Mouse (Mus musculus) midbrain, postnatal 0 days (tissue): ENCODE results near the gene Hspa12a. TPM values are rescaled to one million over a fixed set of nuclear protein-coding genes. Genes with fewer than 3 reads are reported as not detected.

ENCODE experiments used
- ATAC-seq: fragments of 200-750 bp; cut with Nextera tagmentation; 2 replicates; pipeline ENCODE4 v1.8.0; 2017; ENCODE audit warnings: moderate number of reproducible peaks, mild to moderate bottlenecking, moderate TSS enrichment, moderate library complexity; ENCODE audit not compliant: low FRiP score
- DNase-seq: peaks from one replicate; pipeline ENCODE4 v3.0.0-alpha.2; 2015; ENCODE audit warnings: low spot score
- H3K27ac ChIP-seq: fragments of 300-500 bp; sonication (generic); 2 replicates; pipeline ENCODE4 v1.5.1; 2014; ENCODE audit warnings: low read depth, mild to moderate bottlenecking, low read length, mixed read lengths
- H3K27me3 ChIP-seq: fragments of 300-500 bp; sonication (generic); 2 replicates; pipeline ENCODE4 v1.6.1; 2014; ENCODE audit warnings: low read length, control low read depth, mixed read lengths; ENCODE audit not compliant: insufficient read depth
- H3K36me3 ChIP-seq: fragments of 300-500 bp; sonication (generic); 2 replicates; pipeline ENCODE4 v1.6.1; 2014; ENCODE audit warnings: low read length, control low read depth, mixed read lengths; ENCODE audit not compliant: insufficient read depth
- H3K4me1 ChIP-seq: fragments of 300-500 bp; sonication (generic); 2 replicates; pipeline ENCODE4 v1.6.1; 2014; ENCODE audit warnings: mild to moderate bottlenecking, control low read depth, antibody characterized with exemption, low read length, mixed read lengths; ENCODE audit not compliant: insufficient read depth
- H3K4me2 ChIP-seq: fragments of 300-500 bp; sonication (generic); 2 replicates; pipeline ENCODE4 v1.6.1; 2014; ENCODE audit warnings: low read depth, mild to moderate bottlenecking, low read length, mixed read lengths; ENCODE audit not compliant: poor library complexity, severe bottlenecking
- H3K4me3 ChIP-seq: fragments of 300-500 bp; sonication (generic); 2 replicates; pipeline ENCODE4 v1.5.1; 2014; ENCODE audit warnings: low read depth, mild to moderate bottlenecking, low read length, moderate library complexity
- H3K9ac ChIP-seq: fragments of 300-500 bp; sonication (generic); replicated peaks from 2 replicates; pipeline ENCODE4 v1.6.1; 2014; ENCODE audit warnings: mild to moderate bottlenecking, low read length, moderate library complexity, mixed read lengths; ENCODE audit not compliant: poor library complexity, severe bottlenecking
- H3K9me3 ChIP-seq: fragments of 300-500 bp; sonication (generic); 2 replicates; pipeline ENCODE4 v1.6.1; 2016; ENCODE audit warnings: low read length, control low read depth
- CTCF ChIP-seq: IDR thresholded peaks from 2 replicates; pipeline ENCODE4 v1.5.1; 2016; ENCODE audit warnings: antibody characterized with exemption, mild to moderate bottlenecking
- whole genome bisulfite sequencing: fragments of 180-500 bp; shearing (Covaris S2); extraction: QIAGEN DNeasy Blood & Tissue Kit; methylation state at CpG from one replicate; pipeline ENCODE4 v1.1.7; 2014; 5-methylcytosine and 5-hydroxymethylcytosine counted together
- polyA plus RNA-seq: library from polyadenylated mRNA; unstranded; fragments of >200 nt; fragmentation: Nextera tagmentation; extraction: Ambion mirVana; gene quantifications from 2 replicates; pipeline ENCODE4 v1.2.1, GENCODE M21; 2015
- total RNA-seq: library from RNA; depleted of rRNA; stranded (reverse); fragments of >200 nt; gene quantifications from 2 replicates; pipeline ENCODE4 v1.2.3, GENCODE M21; 2014

Gene Hspa12a
- total and polyA plus RNA-seq, 2 experiments from 2014 or later, result 53.8 to 73.7 TPM

GRCm38 (mm10) chr19:58860255-58861173, 82.9 kb downstream of the Hspa12a start:
- WGBS, result under 1% methylated on average over 45 of the region's 46 CpGs
- peak; percentile 46 for TF ChIP-seq CTCF

GRCm38 (mm10) chr19:58859831-58860254, 83.6 kb downstream of the Hspa12a start:
- Histone ChIP-seq H3K4me2 (peak overlapping the region; percentile 71), H3K36me3 (no peaks in the 10 kb centered on the region), H3K27ac (peak overlapping the region; percentile 80), H3K27me3 (no peaks in the 10 kb centered on the region), H3K4me1 (peaks cover 13% of the 10 kb centered on the region), H3K4me3 (peak overlapping the region; percentile 64), H3K9me3 (no peaks in the 10 kb centered on the region), H3K9ac (peak overlapping the region; percentile 81)
- DNase-seq (peak; percentile 13), ATAC-seq (peak; percentile 59; the same call in 1 of the 2 replicates)
- WGBS, result 5% methylated on average over 14 of the region's 14 CpGs
- TF ChIP-seq CTCF, result no peak

More at GRCm38 (mm10) chr19:58860255-58861173, 82.9 kb downstream of the Hspa12a start:
- Histone ChIP-seq H3K4me2 (peak overlapping the region; percentile 71), H3K36me3 (no peaks in the 10 kb centered on the region), H3K9ac (peak overlapping the region; percentile 81), H3K27me3 (no peaks in the 10 kb centered on the region), H3K4me1 (peaks cover 11% of the 10 kb centered on the region), H3K4me3 (peak overlapping the region; percentile 64), H3K9me3 (no peaks in the 10 kb centered on the region), H3K27ac (peak overlapping the region; percentile 80)
- peak; percentile 77 for ATAC-seq
- peak; percentile 80 for DNase-seq

- 11% methylated on average over 6 of the region's 6 CpGs for WGBS
- peak; percentile 10 for DNase-seq
- peak overlapping the region; percentile 80 for H3K27ac ChIP-seq
- no peaks in the 10 kb centered on the region for H3K36me3 ChIP-seq
- H3K9ac ChIP-seq, result peak overlapping the region; percentile 81
- peaks cover 13% of the 10 kb centered on the region for H3K4me1 ChIP-seq
- no peak for TF ChIP-seq CTCF
- H3K9me3 ChIP-seq, result no peaks in the 10 kb centered on the region
- H3K4me2 ChIP-seq, result peak overlapping the region; percentile 71
- no peaks in the 10 kb centered on the region for H3K27me3 ChIP-seq
- 0 out of 2 replicates have a peak, but pooled peaks have one; percentile 20 for ATAC-seq
- peak overlapping the region; percentile 64 for H3K4me3 ChIP-seq
These were observed 84.1 kb downstream of the Hspa12a start for GRCm38 (mm10) chr19:58859357-58859756.

- Histone ChIP-seq H3K4me3 (no peak overlapping the region), H3K36me3 (no peaks in the 10 kb centered on the region), H3K4me2 (no peak overlapping the region), H3K9me3 (no peaks in the 10 kb centered on the region), H3K27ac (no peak overlapping the region), H3K9ac (no peak overlapping the region), H3K27me3 (no peaks in the 10 kb centered on the region), H3K4me1 (peaks cover 13% of the 10 kb centered on the region)
- DNase-seq, result no peak
- no peak for TF ChIP-seq CTCF
- WGBS, result 70% methylated on average over 9 of the region's 9 CpGs
- ATAC-seq, result no peak
These were observed 87.2 kb downstream of the Hspa12a start for GRCm38 (mm10) chr19:58856129-58856855.

- Histone ChIP-seq H3K4me3 (no peak overlapping the region), H3K27me3 (no peaks in the 10 kb centered on the region), H3K9ac (no peak overlapping the region), H3K27ac (no peak overlapping the region), H3K4me2 (no peak overlapping the region), H3K36me3 (no peaks in the 10 kb centered on the region), H3K4me1 (peaks cover 8% of the 10 kb centered on the region), H3K9me3 (no peaks in the 10 kb centered on the region)
- DNase-seq (no peak), ATAC-seq (no peak)
- 69% methylated on average over 3 of the region's 3 CpGs for WGBS
- no peak for TF ChIP-seq CTCF
These were observed 88.6 kb downstream of the Hspa12a start for GRCm38 (mm10) chr19:58854899-58855298.
